Mouse (Mus musculus) right cerebral cortex, adult 2 months (tissue): ENCODE measurements around the gene Slc35d2.
A peak's percentile ranks its signal among the peaks of the same experiment; 100 is the strongest.

Experiments
- DNase-seq, 2 experiments: peaks; one replicate each; pipeline ENCODE4 v3.0.0; 2021 to 2022; ENCODE audit warnings: low spot score in 2 of 2

The Slc35d2 gene

GRCm38 (mm10) chr13:64117442-64117841 is 11.7 kb downstream of the Slc35d2 start:
- no peak for DNase-seq

DNA sequence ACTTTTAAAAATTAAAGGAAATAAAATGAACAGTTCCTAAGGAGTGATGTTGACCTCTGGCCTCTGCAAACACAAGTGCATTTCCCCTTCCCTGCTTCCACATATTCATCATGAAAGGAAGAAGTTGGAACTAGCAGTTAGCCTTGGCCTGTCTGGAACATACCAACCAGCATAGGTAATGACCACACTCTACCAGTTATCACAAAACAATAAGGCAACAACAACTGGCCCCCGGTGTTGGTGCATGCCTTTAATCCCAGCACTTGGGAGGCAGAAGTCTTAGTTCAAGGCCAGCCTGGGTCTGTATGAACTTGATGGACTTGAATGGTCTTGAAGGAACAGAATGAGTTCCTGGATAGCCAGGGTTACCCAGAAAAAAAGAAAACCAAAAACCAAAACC is 18.7 kb downstream of the Slc35d2 start:
- no peak for DNase-seq

DNA sequence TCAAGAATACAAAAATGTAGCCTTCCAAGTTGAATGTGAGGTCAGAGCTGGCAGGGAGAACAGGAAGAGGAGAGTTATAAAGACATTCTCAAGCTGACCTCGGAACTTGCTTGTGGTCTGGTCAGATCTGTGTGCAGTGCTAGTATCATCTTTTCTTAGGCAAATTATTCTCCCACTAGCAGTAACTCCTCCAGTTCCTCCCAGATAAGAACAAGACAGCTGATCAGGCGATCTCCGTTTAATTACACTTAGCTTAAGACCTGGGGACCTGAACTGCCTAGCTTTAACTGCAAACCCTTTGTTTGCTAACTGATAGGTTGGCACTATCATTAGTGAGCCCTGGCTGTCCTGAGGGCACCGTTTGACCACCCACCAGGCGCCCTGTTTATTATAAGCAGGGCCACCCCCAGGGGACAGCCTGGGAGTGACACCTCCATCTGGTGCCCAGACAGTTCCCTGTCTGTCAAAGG is 20.8 kb downstream of the Slc35d2 start:
- DNase-seq: no peak

DNA sequence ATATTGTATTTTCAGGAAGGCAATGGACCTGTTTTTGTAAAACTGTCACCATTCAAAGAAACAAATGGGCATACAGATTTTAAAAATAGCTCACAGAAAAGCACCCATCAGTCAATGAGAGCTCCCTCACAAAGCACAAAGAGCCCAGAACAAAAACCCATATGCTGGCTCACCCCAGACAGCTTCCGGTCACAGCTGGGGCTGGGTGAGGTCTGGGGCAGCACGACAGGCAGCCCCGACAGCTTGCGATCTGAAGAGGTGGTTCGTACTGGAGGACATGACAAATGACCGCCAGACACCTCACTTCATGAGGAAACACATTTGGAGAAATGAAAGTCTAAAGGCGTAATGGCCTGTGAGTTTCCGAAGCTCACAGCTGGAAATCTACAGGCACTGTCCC is 21.6 kb downstream of the Slc35d2 start:
- no peak for DNase-seq

DNA sequence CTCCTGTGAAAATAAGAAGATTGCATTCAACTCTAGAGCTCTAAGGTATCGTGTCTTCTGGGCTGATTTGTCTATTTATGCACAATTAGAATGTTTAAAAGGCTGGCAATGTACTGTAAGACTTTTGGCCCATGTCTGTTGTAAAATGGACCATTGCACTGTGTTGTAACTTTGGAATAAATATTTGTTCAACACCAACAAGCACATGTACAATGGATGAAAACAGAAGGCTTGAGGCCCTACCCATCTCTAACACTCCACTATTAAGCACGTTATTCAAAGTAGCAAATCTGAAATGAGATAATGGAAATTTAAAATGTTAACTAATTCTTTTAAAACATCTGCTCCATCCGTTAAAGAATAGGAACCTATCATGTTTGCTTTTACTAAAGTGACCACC is 22.1 kb downstream of the Slc35d2 start:
- DNase-seq: no peak

GRCm38 (mm10) chr13:64105690-64106089 is 23.5 kb downstream of the Slc35d2 start:
- DNase-seq: no peak

DNA sequence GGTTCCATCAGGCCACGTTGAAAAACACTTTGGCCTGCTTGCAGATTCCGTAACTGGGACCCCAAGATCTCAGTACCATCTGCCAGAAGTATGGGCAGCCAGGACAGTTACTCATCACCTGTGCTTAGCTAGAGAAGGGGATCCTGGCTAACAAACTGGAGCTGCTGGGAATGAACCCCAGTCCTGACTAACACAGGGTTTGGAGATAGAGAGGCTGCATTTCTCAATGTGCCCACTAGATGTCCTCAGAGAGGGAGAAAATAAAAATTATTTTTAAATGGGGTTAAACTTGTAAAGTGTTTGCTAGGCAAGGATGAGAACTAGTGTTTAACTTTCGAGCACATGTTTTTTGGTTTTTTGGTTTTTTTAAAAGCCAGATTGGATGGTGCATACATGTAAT is 29.0 kb downstream of the Slc35d2 start:
- DNase-seq: peak; percentile 35 to 47

GRCm38 (mm10) chr13:64098992-64099391 is 30.2 kb downstream of the Slc35d2 start:
- DNase-seq: peak in 1 of 2 experiments; percentile 17

DNA sequence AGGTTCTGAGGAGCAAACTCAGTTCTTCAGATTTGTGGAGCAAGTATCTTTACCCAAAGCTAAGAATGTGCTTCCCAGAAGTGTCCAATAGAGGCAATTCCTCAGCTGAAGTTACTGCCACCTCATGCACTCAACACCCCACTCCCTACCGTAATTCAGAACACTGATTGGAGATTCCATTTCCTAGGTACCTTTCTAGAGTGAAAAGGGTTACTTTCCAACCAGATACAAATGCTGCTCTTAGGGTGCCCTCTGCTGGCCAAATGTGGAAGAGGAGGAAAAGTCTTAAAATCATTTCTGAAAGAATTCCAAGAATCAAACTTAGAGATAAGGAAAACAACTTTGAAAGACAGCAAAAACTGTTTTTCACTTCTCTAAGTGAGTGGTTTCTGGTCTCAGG is 35.8 kb downstream of the Slc35d2 start:
- peak; percentile 84 to 86 for DNase-seq

GRCm38 (mm10) chr13:64092752-64093151 is 36.4 kb downstream of the Slc35d2 start:
- DNase-seq: no peak

DNA sequence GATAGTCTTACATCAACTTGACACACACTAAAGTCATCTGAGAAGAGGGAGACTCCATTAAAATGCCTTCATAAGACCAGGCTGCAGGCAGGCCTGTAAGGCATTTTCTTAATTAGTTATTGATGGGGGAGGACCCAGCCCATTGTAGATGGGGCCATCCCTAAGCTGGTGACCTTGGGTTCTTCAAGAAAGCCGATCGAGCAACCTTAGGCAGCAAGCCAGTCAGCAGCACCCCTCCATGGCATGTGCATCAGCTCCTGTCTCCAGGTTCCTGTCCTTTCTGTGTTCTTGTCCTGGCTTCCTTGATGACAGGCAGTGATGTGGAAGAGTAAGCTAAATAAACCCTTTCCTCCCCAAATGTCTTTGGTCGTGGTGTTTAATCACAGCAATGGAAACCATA is 37.0 kb downstream of the Slc35d2 start:
- no peak for DNase-seq

DNA sequence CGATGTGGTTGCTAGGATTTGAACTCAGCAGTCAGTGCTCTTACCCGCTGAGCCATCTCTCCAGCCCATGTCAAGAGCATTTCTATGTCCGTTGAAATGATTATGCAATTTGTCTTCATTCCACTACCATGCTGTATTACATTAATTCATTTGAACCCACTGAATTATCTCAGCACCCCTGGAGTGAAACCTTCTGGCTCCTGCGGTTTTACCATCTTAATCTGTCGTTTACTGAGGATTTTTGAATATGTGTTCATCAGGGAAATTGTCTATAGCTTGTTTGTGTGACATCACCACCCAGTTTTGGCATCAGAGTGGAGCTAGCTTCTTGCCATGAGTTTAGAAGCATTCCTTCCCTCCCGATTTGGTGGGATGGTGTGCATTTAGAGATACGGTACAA is 38.2 kb downstream of the Slc35d2 start:
- no peak for DNase-seq

GRCm38 (mm10) chr13:64090278-64090677 is 38.9 kb downstream of the Slc35d2 start:
- DNase-seq: no peak

DNA sequence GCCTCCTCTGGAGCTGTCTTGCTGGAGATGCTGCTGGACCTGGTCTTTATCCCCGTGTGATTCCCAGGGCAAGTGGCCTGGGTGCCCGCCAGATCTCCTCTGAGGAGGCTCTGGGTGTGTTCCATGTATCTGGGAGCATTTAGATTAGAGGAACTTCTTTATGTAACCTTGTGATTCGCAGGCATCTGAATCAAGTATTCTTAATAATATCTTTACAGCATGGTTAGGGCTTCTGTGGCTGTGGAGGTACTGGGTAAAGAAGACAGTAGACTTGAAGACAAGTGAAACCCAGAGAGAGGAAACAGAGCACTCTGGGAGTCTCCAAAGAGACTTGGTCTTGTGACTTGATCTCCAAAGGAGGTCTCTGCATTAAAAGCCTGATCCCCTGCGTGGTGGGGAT is 40.0 kb downstream of the Slc35d2 start, which contains the start of gene Hsd17b3:
Hsd17b3 (minus strand) TSS at position 101 of the 400 bp plus-strand sequence.
- no peak for DNase-seq

DNA sequence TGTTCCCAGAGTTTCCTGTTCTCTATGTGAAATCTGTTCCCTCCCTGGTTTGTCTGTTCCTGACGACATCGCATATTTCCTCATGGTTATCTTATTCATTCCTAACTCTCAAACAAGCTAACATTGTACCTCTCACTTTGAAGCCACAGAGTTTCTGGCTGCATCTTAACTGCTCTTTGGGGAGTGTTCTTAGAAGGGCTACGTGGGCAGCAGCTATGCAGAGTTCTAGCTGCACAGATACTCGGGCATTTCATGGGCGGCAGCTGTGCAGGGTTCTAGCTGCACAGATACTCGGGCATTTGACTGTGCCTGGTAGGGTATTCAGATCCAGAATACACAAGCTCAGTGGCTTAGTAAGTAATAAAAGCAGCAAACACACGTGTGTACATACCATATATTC is 41.1 kb downstream of the Slc35d2 start:
- DNase-seq: no peak

- no peak for DNase-seq
Measured at GRCm38 (mm10) chr13:64086036-64086435, 43.1 kb downstream of the Slc35d2 start.

DNA sequence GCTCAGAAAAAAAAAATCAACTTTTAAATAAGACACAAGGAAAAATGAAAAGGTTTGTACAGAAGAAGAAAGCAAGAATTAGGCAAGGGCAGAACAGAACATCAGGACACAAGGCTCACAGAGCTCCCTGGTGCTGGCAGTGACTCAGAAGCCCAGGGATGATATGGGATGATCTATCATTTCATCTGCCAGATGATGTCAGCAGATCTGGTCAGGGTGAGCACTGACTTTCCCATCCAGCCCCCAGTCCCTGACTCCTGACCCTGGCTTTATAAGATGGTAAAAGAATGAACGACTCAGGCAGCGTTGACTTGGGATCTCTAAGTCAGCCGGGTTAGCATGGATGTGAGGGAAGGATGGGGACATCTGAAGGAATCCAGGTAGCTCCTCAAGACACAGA is 45.8 kb downstream of the Slc35d2 start:
- no peak for DNase-seq

GRCm38 (mm10) chr13:64081012-64081919 is 47.9 kb downstream of the Slc35d2 start:
- no peak for DNase-seq

GRCm38 (mm10) chr13:64077591-64077990 is 51.6 kb downstream of the Slc35d2 start:
- no peak for DNase-seq

DNA sequence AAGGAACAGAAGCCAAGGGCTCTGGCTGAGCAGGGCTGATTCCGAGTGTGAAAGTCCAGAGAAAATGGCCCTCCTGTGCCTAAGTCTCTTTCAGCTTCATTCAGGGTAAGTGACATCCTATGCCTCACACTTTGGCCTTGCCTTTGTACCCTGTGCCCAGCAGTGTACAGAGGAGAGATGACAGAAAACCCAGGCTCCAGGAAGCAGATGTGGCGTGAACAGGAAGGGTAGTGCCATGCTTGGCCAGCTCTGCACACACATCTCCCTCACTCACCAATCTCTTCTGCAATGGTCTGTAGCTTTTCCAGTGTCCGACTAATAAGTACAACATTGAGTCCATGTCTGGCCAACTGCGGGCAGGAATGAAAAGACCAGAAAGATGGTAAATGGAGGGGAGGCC is 53.1 kb downstream of the Slc35d2 start:
- DNase-seq: no peak

- no peak for DNase-seq
Measured at GRCm38 (mm10) chr13:64066653-64067052, 62.5 kb downstream of the Slc35d2 start.

- DNase-seq: no peak
Measured at GRCm38 (mm10) chr13:64064276-64064675, 64.9 kb downstream of the Slc35d2 start.

- no peak for DNase-seq
Measured at GRCm38 (mm10) chr13:64060935-64061506, 68.1 kb downstream of the Slc35d2 start.
